Mouse (Mus musculus): ENCODE measurements at regions not wholly inside any gene's neighbourhood (a gene's known extent, or its start where the extent isn't known, plus 50 kb on each side); places are given as distances from the start of the nearest gene placed in this dataset.

DNA sequence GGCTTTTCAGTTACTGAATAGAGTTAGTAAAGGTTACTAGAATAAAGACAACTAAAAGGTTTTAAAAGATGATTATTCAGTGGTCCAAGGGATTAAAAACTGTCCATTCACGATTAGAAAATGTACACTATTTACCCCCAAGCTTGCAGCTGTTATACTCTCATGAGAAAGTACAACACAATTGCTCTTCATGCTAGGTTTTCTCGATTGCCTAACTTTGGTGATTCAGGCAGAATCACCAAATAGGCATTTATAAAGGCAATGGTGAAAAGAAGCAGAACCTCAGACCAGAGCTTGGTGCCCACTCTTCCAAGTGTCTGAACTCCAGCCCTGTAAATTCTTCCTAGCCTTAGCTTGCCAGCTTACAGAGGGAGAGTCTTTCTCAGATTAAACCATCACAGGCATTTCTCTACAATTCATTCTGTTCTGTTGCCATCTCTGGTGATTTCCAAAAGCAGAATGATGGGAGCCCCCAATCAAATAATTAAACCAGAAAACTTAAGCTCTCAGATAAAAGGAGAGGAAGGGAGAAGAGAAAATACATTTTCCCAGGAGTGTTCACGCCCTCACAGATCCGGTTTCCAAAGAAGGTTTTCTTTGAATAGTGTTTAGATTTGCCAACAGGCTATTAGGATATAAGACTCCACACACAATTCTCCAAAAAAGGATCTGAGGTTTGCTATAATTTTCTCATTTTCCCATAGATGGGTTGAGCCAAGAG is 657.0 kb downstream of the Slc22a22 start:
- DNase-seq, result no peak

DNA sequence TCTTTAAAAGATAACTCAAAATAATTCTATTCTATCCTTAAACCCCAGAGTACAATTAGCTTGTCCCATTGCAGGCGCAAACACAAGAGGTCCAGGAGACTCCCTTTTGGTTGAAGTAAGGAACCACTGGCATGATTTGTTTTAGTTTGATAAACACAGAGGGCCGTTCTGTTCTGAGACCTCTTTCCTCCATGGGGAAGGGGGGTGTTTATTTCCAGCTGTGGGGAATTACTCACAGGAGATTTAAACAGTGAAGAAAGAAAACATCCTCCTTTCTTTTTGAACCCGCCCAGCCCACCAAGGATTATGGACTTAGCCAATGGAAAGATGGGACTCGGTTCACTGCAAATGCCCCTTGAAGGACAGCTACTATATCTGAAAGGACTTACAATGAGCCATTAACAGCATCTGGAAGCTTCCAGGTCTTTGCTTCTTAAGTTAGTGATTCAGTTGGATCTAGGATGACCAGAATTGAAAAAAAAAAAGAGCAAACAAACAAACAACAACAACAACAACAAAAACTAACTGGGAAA is 659.2 kb downstream of the Slc22a22 start:
- no peak for DNase-seq

DNA sequence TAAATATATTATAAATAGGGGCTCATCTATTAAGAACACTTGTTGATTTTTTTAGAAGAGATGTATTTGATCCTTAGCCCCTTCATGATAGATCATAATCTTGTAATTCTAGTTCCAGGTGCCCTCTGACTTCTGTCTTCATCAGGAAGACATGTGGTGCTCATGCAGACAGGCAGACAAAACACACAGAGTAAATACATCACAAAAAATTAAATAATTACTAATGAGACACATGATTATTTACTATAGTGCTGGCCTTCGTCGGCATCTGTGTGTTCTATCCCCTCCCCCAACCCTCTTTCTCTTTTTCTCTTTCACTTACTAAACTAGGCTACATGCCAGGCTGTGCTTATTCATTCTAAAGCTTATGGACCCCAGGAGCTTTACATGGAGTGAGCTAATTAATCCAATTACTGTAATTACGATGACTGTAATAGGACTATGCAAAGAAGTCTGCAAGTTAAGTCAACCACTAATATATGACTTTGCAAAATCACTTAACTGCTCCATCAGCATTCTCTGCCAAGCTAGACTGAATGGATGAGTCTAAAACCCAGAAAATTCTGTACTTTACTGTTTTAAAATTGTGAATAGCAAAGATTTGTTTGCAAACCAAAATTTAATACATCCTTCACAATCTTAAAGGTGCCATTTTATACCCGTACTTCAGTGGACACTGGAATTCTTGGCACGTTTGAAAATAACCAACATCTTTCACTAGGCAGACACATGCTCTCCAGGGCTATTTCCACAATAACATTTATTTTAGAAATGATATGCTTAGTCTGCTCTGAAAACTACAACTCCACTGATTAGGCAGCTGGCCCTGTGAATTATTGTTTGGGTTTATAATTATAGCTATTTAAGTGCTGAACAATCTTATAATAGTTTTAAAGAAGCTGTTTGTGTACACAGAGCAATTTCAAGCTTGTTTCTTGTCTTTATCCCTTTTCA is 659.9 kb downstream of the Slc22a22 start:
- DNase-seq, result no peak

DNA sequence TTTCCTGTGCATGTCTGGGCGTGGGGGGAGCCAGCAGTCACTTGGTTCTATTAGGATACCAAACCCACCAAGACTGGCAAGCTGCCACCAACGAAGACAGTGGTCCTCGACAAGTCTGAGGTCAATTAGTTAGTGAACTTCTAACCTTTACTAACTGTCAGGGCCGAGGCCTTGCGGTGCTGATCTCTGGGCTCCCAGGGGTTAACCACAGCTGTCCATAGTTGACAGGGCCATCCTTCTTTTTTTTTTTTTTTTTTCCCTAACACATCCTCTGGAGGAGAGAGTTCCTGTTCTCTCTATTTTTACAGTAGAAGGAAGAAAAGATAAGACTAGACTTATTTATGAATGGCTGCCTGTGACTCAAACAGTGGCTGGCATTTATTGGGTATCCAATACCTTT is 663.5 kb downstream of the Slc22a22 start:
- DNase-seq, result no peak

DNA sequence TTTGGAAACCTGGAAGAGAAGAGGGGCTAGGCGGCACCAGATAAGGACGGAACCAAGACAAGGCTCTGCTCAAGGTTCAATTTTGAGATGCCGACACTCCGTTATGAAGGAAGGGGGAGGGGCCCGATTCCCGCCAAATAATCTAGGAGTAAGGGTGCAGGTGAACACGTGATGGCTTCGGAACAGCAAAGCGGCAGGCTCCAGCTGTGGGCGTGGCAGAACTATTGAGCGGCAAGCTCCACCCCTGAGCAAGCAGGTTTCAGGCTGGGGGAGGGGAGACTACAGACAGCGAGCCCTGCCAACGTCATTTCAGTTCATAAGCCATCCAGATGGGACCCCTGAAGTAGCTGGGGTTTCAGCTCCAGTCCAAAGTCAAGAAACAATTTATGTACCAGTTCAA is 667.3 kb downstream of the Slc22a22 start:
- DNase-seq, result no peak

DNA sequence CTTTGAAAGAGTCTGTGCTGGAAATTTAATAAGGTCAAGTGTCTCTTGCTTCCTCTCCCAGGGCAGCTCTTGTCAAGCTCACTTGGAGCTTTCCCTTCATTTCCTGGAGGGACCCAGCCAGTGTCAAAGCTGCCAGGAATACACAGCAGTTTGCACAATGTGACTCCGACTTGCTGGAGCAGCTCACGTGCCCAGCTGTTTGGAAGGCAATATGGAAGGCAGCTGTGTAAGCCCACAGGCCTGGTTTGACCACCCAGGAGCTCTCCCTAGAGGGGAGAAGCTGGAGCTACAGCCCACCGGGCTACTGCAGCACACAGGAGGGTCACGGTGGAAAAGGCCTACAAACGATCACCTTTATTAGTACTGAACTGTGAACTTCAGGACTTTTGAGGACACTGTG is 669.8 kb downstream of the Slc22a22 start:
- DNase-seq, result no peak

DNA sequence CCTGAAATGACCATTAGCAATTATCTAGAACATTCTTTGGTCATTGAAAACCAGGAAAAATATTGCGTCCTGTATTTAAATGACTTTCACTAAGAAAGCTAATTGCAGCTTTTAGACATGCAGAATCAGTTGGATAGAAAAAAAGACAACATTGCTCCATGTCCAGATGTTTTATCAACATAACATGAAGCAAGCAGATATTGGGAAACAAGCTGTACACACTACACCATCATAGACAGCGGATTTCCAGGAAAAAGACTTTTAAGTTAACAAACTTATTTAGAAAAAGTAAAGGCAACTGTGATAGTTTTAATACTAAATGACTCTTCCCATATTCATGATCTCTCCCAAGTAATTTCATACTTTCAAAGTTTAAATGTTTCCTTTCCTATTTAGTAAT is 675.5 kb downstream of the Slc22a22 start:
- DNase-seq, result no peak

DNA sequence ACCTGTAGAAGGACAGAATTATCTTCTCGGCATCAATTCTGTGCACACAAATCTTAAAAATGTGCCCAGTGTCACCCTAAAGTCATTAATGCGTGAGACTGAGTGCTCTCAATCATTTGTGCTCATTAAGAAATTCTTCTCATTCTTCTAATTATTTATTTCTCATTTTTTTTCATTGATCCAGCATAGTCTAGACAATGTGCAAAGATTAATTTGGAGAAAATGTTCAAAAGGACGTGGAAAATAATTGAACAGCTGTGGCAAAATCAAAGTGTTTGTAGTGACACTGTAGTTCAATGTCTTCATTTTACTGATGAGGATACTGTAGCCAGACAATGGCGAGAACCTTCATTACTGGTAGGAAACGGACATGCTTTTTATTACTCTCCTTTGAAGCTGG is 702.0 kb downstream of the Slc22a22 start:
- DNase-seq, result no peak

DNA sequence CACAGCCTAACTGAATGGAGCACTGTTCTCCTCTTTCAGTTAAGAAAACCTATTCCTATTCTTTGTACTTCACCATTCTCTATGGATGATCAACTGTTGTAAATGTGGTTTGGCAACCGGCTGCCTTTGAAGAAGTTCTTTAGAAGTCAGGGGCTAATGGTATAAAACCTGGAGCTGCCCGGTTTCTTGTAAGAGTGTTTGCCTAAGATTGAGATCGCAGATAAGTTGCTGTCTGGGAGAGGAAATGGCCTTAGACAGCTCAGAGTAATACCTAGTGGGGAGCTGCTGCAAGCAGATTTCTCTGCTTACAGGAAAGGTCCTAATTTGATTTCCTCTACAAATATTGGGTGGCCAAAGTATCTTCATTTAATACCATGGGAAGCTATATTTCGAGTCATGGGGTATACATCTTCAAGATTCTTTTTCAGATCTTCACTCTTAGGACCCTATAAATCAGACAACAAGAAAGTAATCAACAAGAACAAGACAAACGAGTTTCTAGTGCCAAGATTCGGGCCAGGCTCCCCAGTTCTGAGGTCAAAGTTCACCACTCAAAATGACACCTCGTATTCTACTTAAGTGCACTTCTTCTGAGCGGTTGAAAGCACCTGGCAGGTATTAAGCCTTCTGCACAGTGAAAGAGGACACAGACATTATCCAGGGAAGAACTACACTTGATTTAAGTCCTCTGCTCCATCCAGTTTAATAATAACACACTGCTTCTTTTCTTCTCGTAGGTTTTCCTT is 702.6 kb downstream of the Slc22a22 start:
- no peak for DNase-seq

DNA sequence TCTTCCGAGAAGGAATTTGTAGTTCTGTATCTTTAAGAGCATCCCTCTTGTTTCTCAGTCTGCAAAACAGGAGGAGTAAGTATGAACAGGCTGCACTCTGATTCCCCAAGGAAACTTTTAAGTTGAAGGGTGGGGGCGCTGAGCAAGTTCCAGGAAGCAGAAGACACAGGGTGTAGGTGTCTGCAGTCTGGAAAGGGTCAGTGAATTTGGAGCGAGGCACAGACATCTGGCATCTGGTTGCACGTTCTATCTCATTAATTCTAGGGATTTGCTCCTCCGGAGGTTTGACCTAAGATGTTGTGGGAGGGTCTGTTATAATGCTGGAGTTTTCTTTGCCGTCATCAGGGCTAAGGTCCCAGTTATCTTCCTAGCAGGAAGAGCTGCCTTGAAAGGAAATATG is 711.1 kb downstream of the Slc22a22 start:
- DNase-seq, result no peak

DNA sequence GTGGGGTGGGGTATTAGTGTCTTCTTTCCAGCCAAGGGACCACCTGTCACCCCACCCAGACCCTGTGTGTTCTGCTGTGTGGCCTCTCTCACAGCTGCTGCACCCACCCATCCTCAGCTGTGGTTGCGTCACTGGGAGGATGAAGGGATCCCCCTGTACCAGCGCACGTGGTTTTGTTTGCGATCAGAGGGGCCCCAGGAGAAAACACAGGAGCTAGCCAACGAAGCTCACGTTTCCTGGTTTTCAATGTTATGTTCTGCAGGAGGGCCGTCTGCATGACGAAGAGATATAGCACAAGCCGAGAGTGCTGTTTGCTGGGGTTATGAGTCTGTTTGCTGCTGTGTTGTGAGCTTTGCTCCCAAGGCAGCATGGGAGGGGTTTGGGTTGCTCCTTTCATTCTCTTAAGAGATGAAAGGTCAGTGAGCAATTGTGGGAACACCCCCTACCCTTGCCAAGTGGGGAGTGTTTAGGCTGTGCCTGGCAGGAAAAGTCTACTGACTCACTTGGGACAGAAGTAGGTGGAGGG is 712.4 kb downstream of the Slc22a22 start:
- DNase-seq, result peak; percentile 76

DNA sequence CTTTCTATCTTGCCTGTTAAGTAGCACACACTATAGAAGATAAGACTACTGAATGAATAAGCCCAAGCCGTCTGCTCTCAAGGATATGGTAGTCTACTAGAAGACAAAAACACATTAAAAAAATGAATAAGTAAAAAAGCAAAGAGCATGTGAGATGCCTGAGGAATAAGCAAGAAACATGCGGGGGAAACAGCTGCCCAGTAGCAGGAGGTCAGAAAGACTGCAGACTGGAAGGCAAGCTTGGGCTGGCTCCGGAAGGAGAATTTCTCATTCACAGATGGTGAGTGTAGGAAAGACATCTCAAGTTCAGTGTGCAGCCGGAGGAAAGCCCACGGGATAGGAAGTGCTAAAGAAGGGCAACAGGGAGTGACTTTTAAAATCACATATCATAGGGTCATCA is 713.4 kb downstream of the Slc22a22 start:
- no peak for DNase-seq

DNA sequence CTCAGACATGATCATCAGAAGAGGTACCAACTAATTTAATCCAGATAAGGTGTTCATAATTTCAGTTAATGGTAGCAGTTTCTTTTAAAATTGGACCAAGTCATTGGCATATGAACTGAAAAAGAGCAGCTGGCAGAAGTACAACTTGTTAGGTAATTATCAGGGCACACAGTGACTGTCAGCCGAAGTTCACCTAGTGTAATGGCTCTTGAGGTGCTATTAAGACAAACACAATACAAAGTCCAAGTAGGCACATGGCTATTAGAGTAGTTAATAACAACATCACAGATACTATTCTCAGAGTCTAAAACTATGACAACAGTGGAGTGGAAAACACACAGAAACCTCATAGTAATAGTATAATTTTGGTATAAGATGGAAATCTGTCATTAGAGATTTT is 730.7 kb downstream of the Slc22a22 start:
- peak; percentile 73 for DNase-seq

DNA sequence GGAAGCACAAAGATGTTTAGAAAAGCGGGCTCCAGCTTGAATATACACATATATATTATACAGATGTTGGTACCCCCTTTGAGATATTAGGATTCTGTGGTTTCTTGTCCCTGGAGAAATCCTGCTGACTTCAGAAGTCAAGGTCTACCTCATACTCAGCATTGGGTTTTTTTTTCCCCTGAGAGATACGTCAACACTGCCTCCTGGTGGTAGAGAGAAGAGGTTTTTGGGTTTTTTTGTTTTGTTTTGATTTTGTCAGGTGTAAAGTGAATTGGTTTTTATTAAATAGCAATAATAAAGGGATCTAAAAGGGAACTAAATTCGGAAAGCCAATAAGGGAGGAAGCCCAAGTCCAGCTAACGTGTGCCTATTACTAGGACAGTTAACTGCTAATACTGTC is 732.5 kb downstream of the Slc22a22 start:
- peak; percentile 37 for DNase-seq

Data from kidney, adult 9 months (tissue).